Mouse (Mus musculus): ENCODE measurements at regions not wholly inside any gene's neighbourhood (a gene's known extent, or its start where the extent isn't known, plus 50 kb on each side); places are given as distances from the start of the nearest gene placed in this dataset.
"Not testable (repeated sequence)": the region's sequence is repeated elsewhere in the genome, so short reads cannot be mapped to it uniquely, and the experiment has no call there.

GRCm38 (mm10) chr2:17081266-17081665 lies 650.0 kb downstream of the Nebl start:
- no peak for DNase-seq (ENCODE audit: inconsistent age in 2 of 2, low spot score in 1 of 2)

DNA sequence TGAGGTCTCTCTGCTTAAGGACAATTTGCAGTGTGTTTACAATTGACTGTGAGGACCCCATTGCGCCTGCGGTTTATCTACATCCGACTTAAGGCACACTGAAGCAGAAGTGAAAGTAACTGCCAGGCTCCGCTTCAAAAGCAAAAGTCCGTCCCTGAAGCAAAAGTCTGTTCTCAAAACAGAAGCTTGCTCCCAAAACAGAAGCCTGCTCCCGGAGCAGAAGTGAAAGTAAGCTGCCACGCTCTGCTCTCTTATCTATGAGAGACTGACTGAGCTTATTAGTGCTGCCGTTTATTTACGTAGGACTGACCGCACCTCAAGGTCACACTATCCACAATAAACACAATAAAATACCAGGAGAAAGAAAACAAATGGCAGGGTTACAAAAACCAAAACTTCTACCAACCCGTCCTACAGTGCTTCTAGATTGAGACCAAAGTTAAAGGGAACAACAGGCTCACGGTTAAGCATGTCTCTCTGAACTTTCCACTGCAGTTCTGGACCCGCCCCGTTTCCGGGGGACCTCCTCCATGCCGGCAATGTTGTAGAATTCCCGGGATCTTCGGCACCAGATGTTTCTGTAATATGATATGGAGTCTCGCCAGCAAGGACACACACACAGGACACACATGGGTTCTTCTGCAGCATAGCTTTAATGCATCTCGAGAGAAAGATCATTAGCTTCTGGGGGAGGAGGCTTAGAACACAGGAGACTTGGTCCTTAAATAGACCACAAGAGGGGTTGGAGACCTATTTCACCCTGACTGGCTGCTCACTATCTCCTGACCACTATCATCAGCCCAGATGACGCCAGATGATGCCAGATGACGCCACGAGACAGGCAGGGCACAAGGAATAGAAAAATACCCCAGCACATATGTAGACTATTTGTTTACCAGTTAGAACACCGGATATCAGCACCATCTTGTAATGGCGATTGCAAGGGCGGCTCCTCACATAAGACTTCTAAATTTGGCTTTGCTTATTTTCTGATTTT lies 665.8 kb downstream of the Nebl start:
- DNase-seq (ENCODE audit: inconsistent age in 2 of 2, low spot score in 1 of 2): not testable (repeated sequence)

Measured in adrenal gland, adult (tissue).